Mouse (Mus musculus) CD4-positive, CD25-positive, alpha-beta regulatory T cell, adult 4 months (primary cell): ENCODE results near the gene Hist2h3c1. TPM values are rescaled to one million over a fixed set of nuclear protein-coding genes. Genes with fewer than 3 reads are reported as not detected.
"Not testable (repeated sequence)": the region's sequence is repeated elsewhere in the genome, so short reads cannot be mapped to it uniquely, and the experiment has no call there.

Source experiments
- ATAC-seq: one replicate; pipeline ENCODE4 v1.8.0; 2017
- polyA plus RNA-seq, 2 experiments: library from polyadenylated mRNA; unstranded; fragments of 100-300 nt; shearing (Covaris generic); gene quantifications; one replicate each; pipeline ENCODE4 v1.2.1; 2017

Hist2h3c1 gene
- polyA plus RNA-seq, 2 experiments from 2014 or later = not detected

DNA sequence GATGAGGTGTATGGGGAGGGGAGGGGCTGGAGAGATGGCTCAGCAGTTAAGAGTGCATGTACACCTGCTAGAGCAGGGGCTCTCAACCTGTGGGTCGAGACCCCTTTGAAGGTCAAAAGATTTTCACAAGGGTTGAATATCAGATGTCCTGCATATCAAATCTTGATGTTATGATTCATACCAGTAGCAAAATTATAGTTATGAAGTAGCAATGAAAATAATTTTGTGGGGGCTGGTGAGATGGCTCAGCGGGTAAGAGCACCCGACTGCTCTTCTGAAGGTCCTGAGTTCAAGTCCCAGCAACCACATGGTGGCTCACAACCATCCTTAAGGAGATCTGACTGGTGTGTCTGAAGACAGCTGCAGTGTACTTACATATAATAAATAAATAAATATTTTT is 44.2 kb downstream of the Hist2h3c1 start:
- ATAC-seq = not testable (repeated sequence)

DNA sequence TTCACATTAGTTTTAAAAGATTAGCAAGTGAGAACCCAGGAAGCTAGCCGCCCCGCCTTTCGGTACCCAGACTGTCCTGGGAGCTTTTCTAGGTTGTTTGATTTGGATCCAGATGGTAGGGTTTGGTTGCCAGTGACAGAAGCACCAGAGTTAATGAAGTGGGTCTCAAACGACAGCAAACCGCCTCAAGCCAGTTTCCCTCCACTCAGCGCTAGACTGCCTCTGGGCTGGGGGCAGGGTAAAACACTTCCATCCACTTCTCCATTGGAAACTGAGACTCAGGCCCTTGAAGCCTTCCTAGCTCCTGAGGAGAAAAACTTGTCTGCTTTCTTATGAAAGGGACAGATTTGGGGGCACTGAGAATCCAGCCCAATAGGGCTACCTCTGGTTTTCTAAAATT is 46.2 kb downstream of the Hist2h3c1 start:
- ATAC-seq = no peak

DNA sequence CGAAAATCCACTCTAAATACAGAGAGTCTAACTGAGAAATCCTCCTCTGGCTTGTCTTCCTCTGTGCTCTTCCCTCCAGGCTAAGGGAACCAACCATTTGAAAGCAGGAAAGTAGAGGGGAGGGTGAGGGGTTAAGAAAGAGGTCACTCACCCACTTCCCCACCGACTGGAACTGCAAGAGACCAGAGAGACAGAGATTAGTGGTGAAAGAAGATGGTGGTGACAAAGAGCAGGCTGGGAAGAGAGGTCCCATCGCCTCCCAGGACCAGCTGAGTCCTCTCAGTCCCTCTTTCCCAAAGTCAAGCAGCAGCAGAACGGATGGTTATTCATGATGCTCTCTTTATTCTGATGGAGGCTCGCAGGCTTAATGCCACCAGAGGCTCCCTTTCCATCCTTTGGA is 46.9 kb downstream of the Hist2h3c1 start:
- no peak for ATAC-seq

DNA sequence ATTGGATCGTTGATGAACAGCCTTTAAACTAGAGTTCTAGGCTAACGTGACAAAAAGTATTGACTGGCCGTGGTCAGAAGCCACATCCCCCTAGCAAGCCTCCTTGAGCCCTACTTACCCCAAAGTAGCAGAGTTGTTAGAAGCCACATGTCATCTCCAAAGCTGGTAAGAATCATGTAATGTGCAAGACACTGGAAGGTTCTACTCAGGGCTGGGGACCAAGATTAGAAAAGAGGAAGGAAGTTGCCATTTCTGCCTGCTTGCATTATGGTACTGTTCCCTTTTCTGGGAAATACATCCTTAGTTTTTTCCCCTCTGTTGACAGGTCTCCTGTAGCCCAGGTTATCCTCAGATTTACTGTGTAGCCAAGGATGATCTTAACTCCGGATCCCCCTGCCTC is 47.3 kb downstream of the Hist2h3c1 start, which contains the start of gene Fcgr1:
TSS of gene Fcgr1 (minus strand) at position 183 of the 400 bp plus-strand sequence.
- ATAC-seq = no peak

Other genes starting within 250 kb of the Hist2h3c1 start
- 10 to 100 TPM; 22.2 to 24.3 TPM for gene Vps45, start 188.2 kb upstream of the Hist2h3c1 start, polyA plus RNA-seq
- 10 to 100 TPM in 1 of 2 experiments, 1 to 10 TPM in 1; 9.1 to 13.3 TPM for gene Otud7b, start 142.2 kb upstream of the Hist2h3c1 start, polyA plus RNA-seq
- 1 to 10 TPM; 2.3 to 2.4 TPM for gene Mtmr11, start 84.7 kb upstream of the Hist2h3c1 start, polyA plus RNA-seq
- 10 to 100 TPM; 53.4 to 58.5 TPM for gene Sf3b4, start 74.4 kb upstream of the Hist2h3c1 start, polyA plus RNA-seq
- 1 to 10 TPM in 1 of 2 experiments, under 1 TPM in 1; 0.80 to 2.0 TPM for gene Sv2a, start 65.5 kb upstream of the Hist2h3c1 start, polyA plus RNA-seq
- 10 to 100 TPM; 30.5 to 33.8 TPM for gene Bola1, start 27.0 kb upstream of the Hist2h3c1 start, polyA plus RNA-seq
- gene Hist2h2ab, start 26.8 kb upstream of the Hist2h3c1 start, polyA plus RNA-seq = not detected
- 1 to 10 TPM; 5.5 to 5.8 TPM for gene Hist2h2ac, start 25.8 kb upstream of the Hist2h3c1 start, polyA plus RNA-seq
- gene Hist2h2be, start 25.6 kb upstream of the Hist2h3c1 start, polyA plus RNA-seq = 1 to 10 TPM; 1.6 to 2.6 TPM
- gene Hist2h3c2, start 7.6 kb upstream of the Hist2h3c1 start, polyA plus RNA-seq = not detected
- 10 to 100 TPM; 32.4 to 55.4 TPM for gene Hist2h2aa2, start 6.4 kb upstream of the Hist2h3c1 start, polyA plus RNA-seq
- 10 to 100 TPM in 1 of 2 experiments, not detected in 1; 21.7 TPM for gene Hist2h2aa1, start 1.2 kb upstream of the Hist2h3c1 start, polyA plus RNA-seq
- 1 to 10 TPM; 7.0 to 7.1 TPM for gene Hist2h4, start 16.6 kb downstream of the Hist2h3c1 start, polyA plus RNA-seq
- 1 to 10 TPM; 7.4 to 9.9 TPM for gene Hist2h3b, start 22.0 kb downstream of the Hist2h3c1 start, polyA plus RNA-seq
- 1 to 10 TPM; 6.3 to 8.4 TPM for gene Hist2h2bb, start 23.1 kb downstream of the Hist2h3c1 start, polyA plus RNA-seq
- under 1 TPM in 1 of 2 experiments, not detected in 1; 0.46 TPM for gene Fcgr1, start 47.3 kb downstream of the Hist2h3c1 start, polyA plus RNA-seq
- gene BC107364, start 205.6 kb downstream of the Hist2h3c1 start, polyA plus RNA-seq = not detected